Mouse (Mus musculus) MEL (cell line): ENCODE data around the gene Gm49325. TPM values are rescaled to one million over a fixed set of nuclear protein-coding genes. Genes with fewer than 3 reads are reported as not detected.
"Not testable (repeated sequence)": the region's sequence is repeated elsewhere in the genome, so short reads cannot be mapped to it uniquely, and the experiment has no call there.

Experiments
- DNase-seq: peaks from one replicate; pipeline ENCODE4 v3.0.0; 2011; ENCODE audit warnings: low read depth, low spot score
- H3K27ac ChIP-seq: 2 replicates; pipeline ENCODE4 v1.5.1; 2012; ENCODE audit warnings: low read depth, mild to moderate bottlenecking, control low read depth, low read length, moderate library complexity; ENCODE audit not compliant: control insufficient read depth
- H3K27me3 ChIP-seq, 2 experiments: fragments of 150-350 bp in 1 of 2; sonication (generic) in 1 of 2; 2 replicates each; pipeline ENCODE4 v1.6.1; 2012; ENCODE audit warnings: low read length in 2 of 2, mild to moderate bottlenecking in 2 of 2, improper control_type of control experiment in 1 of 2, moderate library complexity in 1 of 2; ENCODE audit not compliant: insufficient read depth in 2 of 2, control insufficient read depth in 1 of 2
- H3K36me3 ChIP-seq, 2 experiments: 2 replicates each; pipeline ENCODE4 v1.6.1; 2012 to 2014; ENCODE audit warnings: low read length in 2 of 2, improper control_type of control experiment in 1 of 2, inconsistent platforms in 1 of 2, mild to moderate bottlenecking in 1 of 2; ENCODE audit not compliant: insufficient read depth in 2 of 2, control insufficient read depth in 1 of 2
- H3K4me1 ChIP-seq, 2 experiments: fragments of 150-350 bp in 1 of 2; sonication (generic) in 1 of 2; 2 replicates each; pipeline ENCODE4 v1.6.1; 2012; ENCODE audit warnings: low read length in 2 of 2, improper control_type of control experiment in 1 of 2, mild to moderate bottlenecking in 1 of 2; ENCODE audit not compliant: insufficient read depth in 2 of 2, control insufficient read depth in 1 of 2
- H3K4me3 ChIP-seq, 2 experiments: fragments of 150-350 bp in 1 of 2; sonication (generic) in 1 of 2; 2 replicates each; pipeline ENCODE4 v1.5.1; 2012; ENCODE audit warnings: low read depth in 2 of 2, low read length in 2 of 2, mild to moderate bottlenecking in 2 of 2, moderate library complexity in 2 of 2, control low read depth in 1 of 2, improper control_type of control experiment in 1 of 2; ENCODE audit not compliant: control insufficient read depth in 1 of 2, insufficient read depth in 1 of 2
- H3K79me2 ChIP-seq: 2 replicates; pipeline ENCODE4 v1.6.1; 2012; ENCODE audit warnings: mild to moderate bottlenecking, low read length, moderate library complexity; ENCODE audit not compliant: control insufficient read depth, poor library complexity, insufficient read depth
- H3K9ac ChIP-seq: 2 replicates; pipeline ENCODE4 v1.6.1; 2012; ENCODE audit warnings: low read depth, mild to moderate bottlenecking, control low read depth, low read length, moderate library complexity; ENCODE audit not compliant: control insufficient read depth, poor library complexity, severe bottlenecking
- H3K9me3 ChIP-seq: fragments of 150-350 bp; sonication (generic); replicated peaks from 2 replicates; pipeline ENCODE4 v1.6.1; 2012; ENCODE audit warnings: mild to moderate bottlenecking, low read length, improper control_type of control experiment, moderate library complexity; ENCODE audit not compliant: insufficient read depth
- BHLHE40 ChIP-seq: IDR thresholded peaks from 2 replicates; pipeline ENCODE4 v1.6.1; 2012; ENCODE audit warnings: low read depth, mild to moderate bottlenecking, inconsistent platforms, low read length, improper control_type of control experiment, borderline replicate concordance
- CHD1 ChIP-seq: IDR thresholded peaks from 2 replicates; pipeline ENCODE4 v1.6.1; 2012; ENCODE audit warnings: low read depth, mild to moderate bottlenecking, inconsistent platforms, low read length, improper control_type of control experiment
- CHD2 ChIP-seq: IDR thresholded peaks from 2 replicates; pipeline ENCODE4 v1.6.1; 2011; ENCODE audit warnings: low read length, improper control_type of control experiment
- CTCF ChIP-seq, 3 experiments: IDR thresholded peaks in 2 of 3; conservative IDR thresholded peaks in 1 of 3; 2 replicates each; pipeline ENCODE4 v1.5.1; 2011 to 2012; ENCODE audit warnings: low read length in 3 of 3, low read depth in 2 of 3, mild to moderate bottlenecking in 2 of 3, improper control_type of control experiment in 1 of 3, inconsistent platforms in 1 of 3, mixed read lengths in 1 of 3, moderate library complexity in 1 of 3; ENCODE audit not compliant: control insufficient read depth in 1 of 3, insufficient read depth in 1 of 3, poor library complexity in 1 of 3, severe bottlenecking in 1 of 3
- ELF1 ChIP-seq: IDR thresholded peaks from 2 replicates; pipeline ENCODE4 v1.6.1; 2014; ENCODE audit warnings: low read depth, mild to moderate bottlenecking, inconsistent platforms, low read length, improper control_type of control experiment, moderate library complexity
- EP300 ChIP-seq, 2 experiments: IDR thresholded peaks; 2 replicates each; pipeline ENCODE4 v1.6.1; 2011; ENCODE audit warnings: improper control_type of control experiment in 2 of 2, low read length in 2 of 2, low read depth in 1 of 2, mild to moderate bottlenecking in 1 of 2
- MAFK ChIP-seq: IDR thresholded peaks from 2 replicates; pipeline ENCODE4 v1.6.1; 2011; ENCODE audit warnings: low read depth, mild to moderate bottlenecking, low read length, improper control_type of control experiment, borderline replicate concordance
- MEF2A ChIP-seq: IDR thresholded peaks from 2 replicates; pipeline ENCODE4 v1.6.1; 2014; ENCODE audit warnings: low read depth, mild to moderate bottlenecking, inconsistent platforms, low read length, improper control_type of control experiment; ENCODE audit not compliant: poor library complexity, insufficient replicate concordance, severe bottlenecking; ENCODE audit errors: extremely low read depth
- MXI1 ChIP-seq: IDR thresholded peaks from 2 replicates; pipeline ENCODE4 v1.6.1; 2011; ENCODE audit warnings: mild to moderate bottlenecking, low read depth, low read length, improper control_type of control experiment
- MYB ChIP-seq: IDR thresholded peaks from 2 replicates; pipeline ENCODE4 v1.6.1; 2011; ENCODE audit warnings: mild to moderate bottlenecking, low read depth, low read length, improper control_type of control experiment
- MYC ChIP-seq: IDR thresholded peaks from 2 replicates; pipeline ENCODE4 v1.6.1; 2011; ENCODE audit warnings: low read depth, mild to moderate bottlenecking, low read length, improper control_type of control experiment, moderate library complexity
- POLR2AphosphoS5 ChIP-seq: IDR thresholded peaks from 2 replicates; pipeline ENCODE4 v1.6.1; 2012; ENCODE audit warnings: low read depth, borderline replicate concordance, mild to moderate bottlenecking, inconsistent platforms, low read length, moderate library complexity, mixed read lengths
- RCOR1 ChIP-seq: IDR thresholded peaks from 2 replicates; pipeline ENCODE4 v1.6.1; 2012; ENCODE audit warnings: low read depth, mild to moderate bottlenecking, inconsistent platforms, low read length, improper control_type of control experiment
- SIN3A ChIP-seq: IDR thresholded peaks from 2 replicates; pipeline ENCODE4 v1.6.1; 2012; ENCODE audit warnings: low read length, improper control_type of control experiment, inconsistent platforms
- TBP ChIP-seq: IDR thresholded peaks from 2 replicates; pipeline ENCODE4 v1.8.0; 2011; ENCODE audit warnings: low read depth, low read length, improper control_type of control experiment
- TCF12 ChIP-seq: IDR thresholded peaks from 2 replicates; pipeline ENCODE4 v1.6.1; 2014; ENCODE audit warnings: low read depth, mild to moderate bottlenecking, inconsistent platforms, low read length, improper control_type of control experiment, moderate library complexity
- USF1 ChIP-seq: IDR thresholded peaks from 2 replicates; pipeline ENCODE4 v1.6.1; 2014; ENCODE audit warnings: low read depth, mild to moderate bottlenecking, inconsistent platforms, low read length, improper control_type of control experiment, moderate library complexity
- ZKSCAN1 ChIP-seq: IDR thresholded peaks from 2 replicates; pipeline ENCODE4 v1.6.1; 2012; ENCODE audit warnings: low read depth, mild to moderate bottlenecking, inconsistent platforms, low read length, improper control_type of control experiment, moderate library complexity
- ZMIZ1 ChIP-seq: IDR thresholded peaks from 2 replicates; pipeline ENCODE4 v1.6.1; 2012; ENCODE audit warnings: low read depth, mild to moderate bottlenecking, inconsistent platforms, low read length, improper control_type of control experiment, moderate library complexity
- polyA plus RNA-seq, 2 experiments: library from polyadenylated mRNA; stranded (reverse) in 1 of 2; unstranded in 1 of 2; fragments of >175 nt in 1 of 2; fragments of >200 nt in 1 of 2; gene quantifications; 2 replicates each; pipeline versions ENCODE4 v1.2.1 to v1.2.4; 2012; ENCODE audit warnings: low replicate concordance in 2 of 2, low read depth in 1 of 2; ENCODE audit not compliant: insufficient read length in 2 of 2, insufficient read depth in 1 of 2, missing spikeins in 1 of 2
- total RNA-seq: library from RNA; depleted of rRNA; stranded (reverse); fragments of 300-350 nt; gene quantifications from 2 replicates; pipeline ENCODE4 v1.2.3, GENCODE M21; 2012; rRNA removed

Gm49325 gene
- total and polyA plus RNA-seq, 3 experiments: 1.0 to 3.7 TPM; not detected in 1

- H3K27me3 ChIP-seq: peaks cover 13 to 23% of the 10 kb centered on the region in 2 experiments
- H3K27ac ChIP-seq: no peak overlapping the region
Measured at GRCm38 (mm10) chr10:77687021-77687420, 81.0 kb downstream of the Gm49325 start.

GRCm38 (mm10) chr10:77690356-77690807, 84.4 kb downstream of the Gm49325 start, which contains the start of gene Gm19402:
Gene Gm19402 (minus strand): TSS chr10:77690757.
- H3K9ac ChIP-seq, H3K4me3 ChIP-seq, H3K79me2 ChIP-seq, DNase-seq, H3K9me3 ChIP-seq, H3K4me1 ChIP-seq, H3K27ac ChIP-seq, H3K36me3 ChIP-seq: not testable (repeated sequence)
- H3K27me3 ChIP-seq: peaks cover 8 to 14% of the 10 kb centered on the region in 2 experiments

More at GRCm38 (mm10) chr10:77687021-77687420, 81.0 kb downstream of the Gm49325 start:
- Histone ChIP-seq H3K4me1 (no peaks in the 10 kb centered on the region), H3K36me3 (no peaks in the 10 kb centered on the region), H3K9ac (no peak overlapping the region), H3K79me2 (no peaks in the 10 kb centered on the region), H3K4me3 (no peak overlapping the region), H3K9me3 (no peaks in the 10 kb centered on the region)
- DNase-seq: no peak
- TF ChIP-seq MXI1 (no peak), MAFK (no peak), SIN3A (no peak), CHD1 (no peak), RCOR1 (no peak), CTCF (IDR thresholded peaks at IDR 0.05 in 2 of 3, conservative IDR thresholded peaks at IDR 0.05 in 1 of 3; ENCODE audit: control insufficient read depth in 1 of 3, insufficient read depth in 1 of 3, low read depth in 2 of 3, low read length in 3 of 3, poor library complexity in 1 of 3, severe bottlenecking in 1 of 3) (no peak), BHLHE40 (no peak), USF1 (no peak), MYB (no peak), ZMIZ1 (no peak), TBP (no peak), ZKSCAN1 (no peak), MEF2A (no peak), CHD2 (no peak), MYC (no peak), ELF1 (no peak), EP300 (IDR thresholded peaks at IDR 0.05; ENCODE audit: low read depth in 1 of 2, low read length in 2 of 2) (no peak), POLR2AphosphoS5 (no peak), TCF12 (no peak)

Other genes with a start within 250 kb of the Gm49325 start
- 1.7 and 2.4 TPM in 2 replicates for gene Adarb1, start 187.9 kb upstream of the Gm49325 start, total RNA-seq
- 1 to 10 TPM in 1 of 2 experiments, not detected in 1; 3.8 TPM for gene Adarb1, start 187.9 kb upstream of the Gm49325 start, polyA plus RNA-seq
- gene Fam207a, start 90.4 kb upstream of the Gm49325 start, total RNA-seq: 54.9 and 70.6 TPM in 2 replicates
- 10 to 100 TPM in 1 of 2 experiments, not detected in 1; 74.0 TPM for gene Fam207a, start 90.4 kb upstream of the Gm49325 start, polyA plus RNA-seq
- 36.7 and 36.9 TPM in 2 replicates for gene Itgb2, start 75.9 kb upstream of the Gm49325 start, total RNA-seq
- 10 to 100 TPM in 1 of 2 experiments, not detected in 1; 45.8 TPM for gene Itgb2, start 75.9 kb upstream of the Gm49325 start, polyA plus RNA-seq
- gene Pttg1ip, start 24.5 kb upstream of the Gm49325 start, total RNA-seq: 41.1 and 50.4 TPM in 2 replicates
- gene Pttg1ip, start 24.5 kb upstream of the Gm49325 start, polyA plus RNA-seq: 10 to 100 TPM in 1 of 2 experiments, not detected in 1; 53.1 TPM
- 145 and 151 TPM in 2 replicates for gene Sumo3, start 100 bp upstream of the Gm49325 start, total RNA-seq
- gene Sumo3, start 100 bp upstream of the Gm49325 start, polyA plus RNA-seq: 100 to 1,000 TPM in 1 of 2 experiments, not detected in 1; 342 TPM
- gene Ube2g2, start 16.1 kb downstream of the Gm49325 start, total RNA-seq: 55.2 and 62.4 TPM in 2 replicates
- gene Ube2g2, start 16.1 kb downstream of the Gm49325 start, polyA plus RNA-seq: 100 to 1,000 TPM in 1 of 2 experiments, not detected in 1; 112 TPM
- gene Tspear, start 80.4 kb downstream of the Gm49325 start, total RNA-seq: 1.2 and 1.8 TPM in 2 replicates
- gene Tspear, start 80.4 kb downstream of the Gm49325 start, polyA plus RNA-seq: 1 to 10 TPM in 1 of 2 experiments, not detected in 1; 3.8 TPM
- not detected in 2 replicates for gene Gm19402, start 84.6 kb downstream of the Gm49325 start, total RNA-seq
- gene Gm19402, start 84.6 kb downstream of the Gm49325 start, polyA plus RNA-seq: not detected
- gene Gm9508, start 91.0 kb downstream of the Gm49325 start, total RNA-seq: not detected in 2 replicates
- gene Gm9508, start 91.0 kb downstream of the Gm49325 start, polyA plus RNA-seq: not detected
- not detected in 2 replicates for gene Gm10272, start 100.4 kb downstream of the Gm49325 start, total RNA-seq
- gene Gm10272, start 100.4 kb downstream of the Gm49325 start, polyA plus RNA-seq: not detected
- gene Gm10024, start 105.3 kb downstream of the Gm49325 start, total RNA-seq: not detected in 2 replicates
- gene Gm10024, start 105.3 kb downstream of the Gm49325 start, polyA plus RNA-seq: not detected
- not detected in 2 replicates for gene Gm10142, start 109.6 kb downstream of the Gm49325 start, total RNA-seq
- gene Gm10142, start 109.6 kb downstream of the Gm49325 start, polyA plus RNA-seq: not detected
- gene Krtap12-1, start 114.4 kb downstream of the Gm49325 start, total RNA-seq: not detected in 2 replicates
- gene Krtap12-1, start 114.4 kb downstream of the Gm49325 start, polyA plus RNA-seq: not detected
- not detected in 2 replicates for gene Gm10100, start 120.3 kb downstream of the Gm49325 start, total RNA-seq
- not detected for gene Gm10100, start 120.3 kb downstream of the Gm49325 start, polyA plus RNA-seq
- gene Gm18596, start 136.4 kb downstream of the Gm49325 start, total RNA-seq: not detected in 2 replicates
- gene Gm18596, start 136.4 kb downstream of the Gm49325 start, polyA plus RNA-seq: not detected
- not detected in 2 replicates for gene Gm9736, start 145.2 kb downstream of the Gm49325 start, total RNA-seq
- gene Gm9736, start 145.2 kb downstream of the Gm49325 start, polyA plus RNA-seq: not detected
- not detected in 2 replicates for gene Gm3233, start 153.5 kb downstream of the Gm49325 start, total RNA-seq
- not detected for gene Gm3233, start 153.5 kb downstream of the Gm49325 start, polyA plus RNA-seq
- not detected in 2 replicates for gene Gm3238, start 165.1 kb downstream of the Gm49325 start, total RNA-seq
- gene Gm3238, start 165.1 kb downstream of the Gm49325 start, polyA plus RNA-seq: not detected
- not detected in 2 replicates for gene Gm7138, start 170.7 kb downstream of the Gm49325 start, total RNA-seq
- not detected for gene Gm7138, start 170.7 kb downstream of the Gm49325 start, polyA plus RNA-seq
- not detected in 2 replicates for gene Gm3250, start 176.3 kb downstream of the Gm49325 start, total RNA-seq
- not detected for gene Gm3250, start 176.3 kb downstream of the Gm49325 start, polyA plus RNA-seq
- not detected in 2 replicates for gene Gm7137, start 182.0 kb downstream of the Gm49325 start, total RNA-seq
- gene Gm7137, start 182.0 kb downstream of the Gm49325 start, polyA plus RNA-seq: not detected
- not detected in 2 replicates for gene Gm9639, start 188.9 kb downstream of the Gm49325 start, total RNA-seq
- gene Gm9639, start 188.9 kb downstream of the Gm49325 start, polyA plus RNA-seq: not detected
- gene Gm19668, start 192.9 kb downstream of the Gm49325 start, total RNA-seq: not detected in 2 replicates
- gene Gm19668, start 192.9 kb downstream of the Gm49325 start, polyA plus RNA-seq: not detected
- not detected in 2 replicates for gene Gm9507, start 205.6 kb downstream of the Gm49325 start, total RNA-seq
- not detected for gene Gm9507, start 205.6 kb downstream of the Gm49325 start, polyA plus RNA-seq
- gene Gm2696, start 208.5 kb downstream of the Gm49325 start, total RNA-seq: not detected in 2 replicates
- not detected for gene Gm2696, start 208.5 kb downstream of the Gm49325 start, polyA plus RNA-seq
- not detected in 2 replicates for gene Krtap10-4, start 220.9 kb downstream of the Gm49325 start, total RNA-seq
- gene Krtap10-4, start 220.9 kb downstream of the Gm49325 start, polyA plus RNA-seq: not detected
- gene Krtap10-10, start 229.8 kb downstream of the Gm49325 start, total RNA-seq: not detected in 2 replicates
- gene Krtap10-10, start 229.8 kb downstream of the Gm49325 start, polyA plus RNA-seq: not detected
- not detected in 2 replicates for gene Gm36176, start 240.6 kb downstream of the Gm49325 start, total RNA-seq
- not detected for gene Gm36176, start 240.6 kb downstream of the Gm49325 start, polyA plus RNA-seq
- gene Gm10318, start 246.7 kb downstream of the Gm49325 start, total RNA-seq: not detected in 2 replicates
- gene Gm10318, start 246.7 kb downstream of the Gm49325 start, polyA plus RNA-seq: not detected